Mouse (Mus musculus) natural killer cell, adult 2 months (primary cell): ENCODE data around the gene Pias3.
"Not testable (repeated sequence)": the region's sequence is repeated elsewhere in the genome, so short reads cannot be mapped to it uniquely, and the experiment has no call there.

Source experiments
- DNase-seq, 2 experiments: peaks; one replicate each; pipeline ENCODE4 v3.0.0; 2022; ENCODE audit warnings: low spot score in 2 of 2

Gene Pias3

DNA sequence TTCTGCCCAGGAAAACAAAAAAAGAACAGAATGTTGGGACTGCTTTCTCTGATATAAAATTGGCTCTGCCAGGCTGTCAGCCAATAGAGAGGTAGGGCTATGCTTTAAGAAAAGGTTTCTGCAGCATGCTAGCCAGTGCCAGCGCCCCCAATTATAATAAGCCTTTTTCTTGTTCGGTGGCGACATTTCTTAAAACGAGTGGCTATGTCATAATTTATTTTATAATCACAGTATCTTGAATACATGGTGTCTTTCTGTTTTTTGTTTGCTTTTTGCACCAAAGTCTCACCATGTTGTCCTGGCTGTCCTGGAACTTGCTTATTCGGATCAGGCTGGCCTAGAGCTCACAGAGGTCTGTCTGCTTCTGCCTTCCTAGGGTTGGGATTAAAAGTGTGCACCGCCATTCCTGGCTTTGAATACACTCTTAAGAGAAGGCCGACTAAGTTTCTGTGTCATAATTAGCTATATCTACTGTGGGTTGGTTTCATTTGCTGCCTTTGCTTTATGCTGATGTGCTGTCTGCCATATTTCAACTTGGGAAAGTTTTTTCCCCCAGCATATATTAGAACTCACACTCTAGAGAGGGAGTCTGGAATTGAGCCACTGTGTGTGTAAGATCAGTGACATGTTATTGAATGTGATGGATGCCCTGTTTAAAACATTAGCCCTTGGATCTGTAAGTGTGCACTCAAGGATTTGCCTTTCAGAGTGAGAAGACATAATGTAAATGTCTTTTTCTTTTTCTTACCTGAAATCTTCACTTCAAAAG is 32.6 kb downstream of the Pias3 start:
- no peak for DNase-seq

GRCm38 (mm10) chr3:96729403-96729784 is 33.2 kb downstream of the Pias3 start:
- peak in 1 of 2 experiments; percentile 31 for DNase-seq

DNA sequence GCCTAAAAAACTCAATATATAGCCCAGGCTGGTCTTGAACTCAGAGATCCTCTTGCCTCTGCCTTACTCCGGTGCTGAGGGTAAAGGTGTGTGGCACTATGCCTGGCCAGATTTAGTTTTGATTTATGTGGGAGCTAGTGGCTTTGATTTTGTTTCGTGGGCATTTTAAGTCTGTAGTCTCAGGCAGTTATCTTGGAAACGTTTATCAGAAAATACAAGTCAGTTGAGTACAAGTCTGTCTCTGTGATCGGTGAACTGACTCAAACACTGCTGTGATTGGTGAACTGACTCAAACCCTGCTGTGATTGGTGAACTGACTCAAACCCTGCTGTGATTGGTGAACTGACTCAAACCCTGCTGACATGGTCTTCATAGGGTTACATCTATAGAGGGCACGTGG is 34.6 kb downstream of the Pias3 start:
- no peak for DNase-seq

- DNase-seq, result no peak
Observed at GRCm38 (mm10) chr3:96733984-96734383, 37.8 kb downstream of the Pias3 start.

GRCm38 (mm10) chr3:96735200-96735599 is 39.0 kb downstream of the Pias3 start:
- DNase-seq, result no peak

- no peak for DNase-seq
Observed at GRCm38 (mm10) chr3:96737013-96737740, 41.0 kb downstream of the Pias3 start.

- DNase-seq, result no peak
Observed at GRCm38 (mm10) chr3:96737995-96738394, 41.8 kb downstream of the Pias3 start.

GRCm38 (mm10) chr3:96740279-96740678 is 44.1 kb downstream of the Pias3 start:
- not testable (repeated sequence) for DNase-seq

- DNase-seq, result no peak
Observed at GRCm38 (mm10) chr3:96744348-96744747, 48.2 kb downstream of the Pias3 start.

- no peak for DNase-seq
Observed at GRCm38 (mm10) chr3:96746829-96747228, 50.6 kb downstream of the Pias3 start.
